Mouse (Mus musculus): ENCODE measurements around the gene Mlph.

Gene Mlph

DNA sequence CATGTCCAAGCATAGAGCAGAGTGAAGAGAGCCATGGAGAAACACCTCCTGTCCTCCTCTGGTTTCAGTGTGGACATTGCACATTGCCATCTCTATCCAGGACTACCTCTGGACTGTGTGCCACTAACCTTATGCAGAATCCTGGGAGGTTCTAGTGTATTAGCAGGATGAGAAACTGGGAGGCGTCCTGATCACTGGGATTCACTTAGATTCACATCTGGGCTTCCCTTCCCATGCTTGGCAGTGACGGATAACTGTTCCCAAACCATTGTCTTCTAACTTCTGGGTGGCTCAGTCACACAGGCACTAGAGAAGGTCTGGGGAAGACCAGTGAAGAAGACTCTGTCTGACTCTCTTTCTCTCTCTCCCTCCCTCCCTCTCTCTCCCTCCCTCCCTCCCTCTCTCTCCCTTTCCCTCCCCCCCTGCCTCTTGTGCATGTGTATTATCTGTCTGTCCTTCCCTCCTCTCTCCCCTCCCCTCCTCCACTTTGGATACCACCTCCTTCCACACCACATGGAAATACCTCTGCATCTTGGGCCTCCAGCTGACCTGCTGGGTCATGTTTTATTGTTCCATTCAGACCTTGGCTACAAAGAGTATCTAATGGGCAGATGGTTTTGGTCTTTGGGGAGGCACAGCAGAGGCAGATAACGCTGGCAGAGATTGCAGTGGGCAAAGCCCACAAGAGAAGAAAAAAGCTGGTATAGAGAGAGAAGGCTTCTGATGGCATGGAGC, 11.5 kb upstream of the Mlph start:
- POLR2A ChIA-PET: interaction anchor here in 1 of 4 experiments (1.2 kb wide), 1 partner anchor 11 kb away, joined by 3 read pairs; the partner anchor contains the start of gene Mlph
- CTCF ChIA-PET: interaction anchor here in 1 of 4 experiments (0.6 to 0.9 kb wide), 2 partner anchors 25 to 370 kb away, joined by 3 to 4 read pairs; no protein-coding TSS in a partner anchor

DNA sequence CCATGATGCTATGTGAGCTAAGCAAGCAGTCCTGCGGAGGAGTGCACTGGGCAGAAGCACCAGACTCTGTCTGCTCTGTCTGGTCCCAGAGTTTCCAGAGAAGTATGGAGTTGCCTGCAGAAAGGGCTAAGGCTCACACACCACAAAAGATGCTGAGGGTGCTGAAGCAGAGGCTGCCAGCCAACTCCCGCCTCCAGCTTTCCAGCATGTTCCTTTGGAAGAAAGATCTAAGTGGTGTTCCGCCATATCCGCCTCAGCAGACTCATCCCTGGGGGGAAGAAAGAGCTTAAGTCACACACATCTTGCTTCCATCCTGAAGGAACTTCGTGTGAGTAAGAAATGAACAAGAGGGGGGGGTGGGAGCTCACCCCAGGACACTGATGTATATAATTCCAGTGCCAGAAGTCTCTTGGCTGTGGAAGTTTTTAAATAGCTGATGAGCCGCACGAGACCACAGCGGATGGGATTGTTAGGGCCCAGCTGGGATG, 10.9 kb upstream of the Mlph start:
- ChIA-PET POLR2A (interaction anchor here in 2 of 4 experiments (0.5 to 1.4 kb wide), 3 partner anchors 10 to 59 kb away, joined by 3 to 4 read pairs (median 4); partner anchors contain the start of gene Mlph (in 2 of the 2)), CTCF (interaction anchor here in 2 of 4 experiments (0.6 to 0.9 kb wide), 3 partner anchors 24 to 369 kb away, joined by 3 to 5 read pairs (median 4); no protein-coding TSS in a partner anchor)

DNA sequence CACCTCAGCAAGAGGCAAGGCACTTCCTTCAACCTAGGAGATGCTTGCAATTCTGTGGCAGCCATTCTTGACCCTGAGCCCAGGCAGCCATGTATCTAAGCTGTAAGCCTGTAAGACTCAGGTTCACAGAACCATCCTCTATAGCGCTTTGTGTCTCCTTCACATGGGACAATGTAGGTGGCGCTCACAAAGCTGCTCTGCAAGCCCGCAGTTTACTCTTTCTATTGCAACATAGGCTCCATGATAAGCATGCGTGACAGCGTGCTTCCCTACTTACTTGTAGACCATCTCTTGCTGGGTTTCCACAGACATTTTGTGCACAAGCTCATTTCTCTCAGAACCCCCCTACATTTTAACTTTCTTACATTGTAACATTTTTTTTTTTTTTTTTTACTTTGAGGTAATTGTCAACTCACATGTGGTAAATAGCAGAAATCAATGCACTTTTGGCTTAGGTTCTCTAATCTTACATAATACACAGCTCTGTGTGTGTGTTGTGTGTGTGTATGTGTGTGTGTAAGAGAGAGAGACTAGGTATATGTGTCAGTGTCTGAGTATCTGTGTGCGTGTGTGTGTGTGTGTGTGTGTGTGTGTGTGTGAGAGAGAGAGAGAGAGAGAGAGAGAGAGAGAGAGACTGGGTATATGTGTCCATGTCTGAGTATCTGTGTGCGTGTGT, 10.0 kb upstream of the Mlph start:
- ChIA-PET POLR2A (interaction anchor here in 2 of 4 experiments (0.7 to 1.4 kb wide), 3 partner anchors 10 to 232 kb away, joined by 3 to 4 read pairs (median 4); partner anchors contain the start of gene Mlph (in 2 of the 2)), CTCF (interaction anchor here in 2 of 4 experiments (0.7 kb wide), 2 partner anchors 32 to 57 kb away, joined by 5 to 7 read pairs; no protein-coding TSS in a partner anchor)

DNA sequence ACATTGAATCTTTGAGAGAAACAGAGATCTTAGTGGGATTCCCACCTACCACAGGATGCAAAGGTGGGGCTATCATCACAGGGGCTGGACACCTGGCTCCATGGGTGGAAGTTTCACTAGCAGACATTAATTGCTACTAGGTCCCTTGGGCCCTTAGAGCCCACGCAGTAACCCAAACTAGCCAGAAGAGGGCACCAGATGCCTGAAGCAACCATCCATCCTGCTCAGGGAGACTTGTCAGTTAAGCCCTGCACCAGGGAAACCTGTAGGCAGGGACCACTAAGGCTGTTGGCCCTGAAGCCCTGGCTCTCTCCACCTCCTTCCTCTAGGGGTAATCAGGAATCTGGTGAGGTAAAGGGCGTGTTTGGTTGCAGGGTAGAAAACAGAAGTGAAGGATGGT, 8.5 kb upstream of the Mlph start:
- POLR2A ChIA-PET: interaction anchor here in 1 of 4 experiments (1.0 kb wide), 1 partner anchor 258 kb away, joined by 3 read pairs; no protein-coding TSS in a partner anchor
- CTCF ChIA-PET: interaction anchor here in 3 of 4 experiments (0.6 to 1.2 kb wide), 4 partner anchors 22 to 1236 kb away, joined by 3 read pairs; no protein-coding TSS in a partner anchor

DNA sequence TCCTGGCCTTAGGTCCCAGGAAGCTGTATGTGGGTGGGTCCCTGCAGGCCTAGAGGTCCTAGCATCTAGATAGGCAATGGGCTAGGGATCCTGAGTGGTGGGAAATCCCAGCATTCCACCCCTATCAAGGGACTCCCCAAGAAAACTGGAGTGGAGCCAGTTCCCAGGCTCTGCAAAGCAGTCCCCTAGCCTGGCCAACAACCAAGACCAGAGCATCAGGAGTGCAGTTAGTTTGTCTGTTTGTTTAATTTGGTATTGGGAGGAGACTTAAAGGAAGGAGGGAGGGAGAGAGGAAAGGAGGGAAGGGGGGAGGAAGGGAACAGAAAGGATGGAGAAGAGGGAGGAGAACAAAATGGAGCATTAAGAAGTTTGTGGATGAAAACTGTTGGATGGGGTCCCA, 5.7 kb upstream of the Mlph start:
- ChIA-PET POLR2A (interaction anchor here in 1 of 4 experiments (1.4 kb wide), 1 partner anchor 23 kb away, joined by 5 read pairs; no protein-coding TSS in a partner anchor), CTCF (interaction anchor here in 2 of 4 experiments (0.8 to 1.1 kb wide), 2 partner anchors 19 kb away, joined by 3 read pairs; no protein-coding TSS in a partner anchor)

DNA sequence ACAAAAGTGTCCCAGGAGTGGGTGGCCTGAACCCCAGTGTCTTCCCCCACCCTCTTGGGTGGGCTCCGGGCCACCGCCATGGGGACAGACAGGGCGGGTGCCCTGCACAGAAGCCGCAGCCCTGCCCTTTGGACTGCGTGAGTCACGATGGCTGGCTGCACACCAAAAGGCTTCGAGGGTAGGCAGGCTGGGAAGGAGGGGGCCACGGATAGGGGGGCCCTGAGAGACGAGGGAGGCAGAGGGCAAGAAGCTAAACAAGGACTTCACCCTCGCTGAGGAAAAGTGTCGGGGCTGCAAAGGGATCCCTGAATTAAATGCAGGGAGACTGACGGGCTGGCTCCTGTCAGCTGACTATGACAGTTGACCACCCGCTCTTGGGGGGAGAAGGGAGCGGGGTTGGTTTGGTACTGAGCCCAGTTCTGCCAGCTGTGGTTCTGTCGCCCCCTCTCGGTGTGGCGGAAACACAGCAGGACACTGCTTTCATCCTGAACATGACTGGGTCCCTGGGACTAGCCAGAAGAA, 5.2 kb upstream of the Mlph start:
- ChIA-PET CTCF (interaction anchor here in 1 of 4 experiments (0.8 kb wide), 1 partner anchor 18 kb away, joined by 3 read pairs; no protein-coding TSS in a partner anchor), POLR2A (interaction anchor here in 1 of 4 experiments (1.4 kb wide), 1 partner anchor 24 kb away, joined by 5 read pairs; no protein-coding TSS in a partner anchor)

DNA sequence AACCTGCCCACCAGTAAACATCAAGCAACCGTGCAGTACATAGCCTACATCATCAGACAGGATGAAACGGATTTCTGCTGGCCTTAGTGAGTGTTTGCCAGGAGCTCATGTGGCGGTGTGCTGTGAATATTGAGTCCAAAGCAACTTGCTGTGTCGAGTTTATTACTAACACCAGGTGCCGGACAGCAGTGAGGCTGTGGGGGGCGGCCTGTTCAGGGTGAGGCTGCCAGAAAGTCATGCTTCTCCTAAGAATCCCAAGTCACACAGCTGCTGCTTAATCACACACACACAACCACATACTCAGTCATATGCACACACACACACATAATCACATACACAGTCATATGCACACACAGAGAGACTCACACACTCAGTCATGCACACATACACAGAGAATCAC, 1.7 kb upstream of the Mlph start:
- ChIA-PET CTCF (no interaction called here), POLR2A (no interaction called here)

DNA sequence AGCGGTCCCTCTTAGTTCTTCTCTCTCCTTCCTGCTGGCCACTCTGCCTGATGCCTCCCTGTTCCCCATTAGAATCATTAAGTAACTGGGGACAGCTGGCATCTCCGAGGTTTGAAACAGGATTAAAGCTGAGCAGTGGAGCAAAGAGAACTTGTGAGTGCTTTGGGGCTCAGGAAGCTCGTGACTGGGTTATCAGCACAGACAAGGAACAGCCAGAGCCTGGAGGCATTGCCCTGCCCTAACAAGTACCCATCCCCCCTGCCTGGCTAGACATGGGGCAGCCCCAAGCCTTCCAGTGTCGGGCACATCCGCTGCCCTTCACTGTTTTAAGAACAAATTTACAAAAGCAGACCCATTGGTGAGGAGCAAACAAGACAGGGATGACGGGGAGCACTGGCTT, 2.6 kb downstream of the Mlph start:
- ChIA-PET CTCF (interaction anchor here in 2 of 4 experiments (0.8 to 1.2 kb wide), 3 partner anchors 10 to 56 kb away, joined by 3 read pairs; no protein-coding TSS in a partner anchor), POLR2A (no interaction called here)

DNA sequence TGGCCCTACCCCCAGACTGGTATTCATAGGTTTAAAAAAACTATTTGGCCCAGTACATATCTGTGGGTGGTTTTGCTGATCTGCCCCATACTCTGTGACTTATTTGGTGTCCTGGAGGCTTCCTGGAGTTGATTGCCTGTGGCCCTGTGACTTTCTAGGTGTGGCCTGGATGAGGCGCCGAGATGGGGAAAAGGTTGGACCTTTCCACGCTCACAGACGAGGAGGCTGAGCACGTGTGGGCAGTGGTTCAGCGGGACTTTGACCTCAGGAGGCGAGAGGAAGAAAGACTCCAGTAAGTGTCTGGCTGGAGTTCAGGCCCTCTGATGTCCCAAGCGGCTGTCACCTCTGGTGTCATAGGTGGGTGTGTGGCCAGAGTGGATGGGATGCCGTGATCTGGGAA, 6.8 kb downstream of the Mlph start:
- CTCF ChIA-PET: no interaction called here
- POLR2A ChIA-PET: no interaction called here

DNA sequence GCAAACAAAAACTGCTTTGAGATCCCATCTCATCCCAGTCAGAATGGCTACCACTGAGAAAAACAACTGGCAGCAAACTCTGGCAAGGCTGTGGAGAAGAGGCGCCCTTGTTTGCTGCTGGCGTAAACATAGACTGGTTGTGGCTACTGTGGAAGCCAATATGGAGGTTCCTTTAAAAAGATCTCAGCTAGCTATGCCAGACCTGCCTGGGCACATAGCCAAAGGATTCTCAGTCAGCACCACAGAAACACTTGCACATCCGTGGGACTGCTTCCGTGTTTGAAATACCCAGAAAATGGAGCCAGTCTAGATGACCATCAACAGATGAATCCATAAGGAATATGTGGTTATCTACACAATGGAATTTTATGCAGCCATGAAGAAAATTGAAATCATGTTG, 11.1 kb downstream of the Mlph start:
- CTCF ChIA-PET: no interaction called here
- POLR2A ChIA-PET: no interaction called here

DNA sequence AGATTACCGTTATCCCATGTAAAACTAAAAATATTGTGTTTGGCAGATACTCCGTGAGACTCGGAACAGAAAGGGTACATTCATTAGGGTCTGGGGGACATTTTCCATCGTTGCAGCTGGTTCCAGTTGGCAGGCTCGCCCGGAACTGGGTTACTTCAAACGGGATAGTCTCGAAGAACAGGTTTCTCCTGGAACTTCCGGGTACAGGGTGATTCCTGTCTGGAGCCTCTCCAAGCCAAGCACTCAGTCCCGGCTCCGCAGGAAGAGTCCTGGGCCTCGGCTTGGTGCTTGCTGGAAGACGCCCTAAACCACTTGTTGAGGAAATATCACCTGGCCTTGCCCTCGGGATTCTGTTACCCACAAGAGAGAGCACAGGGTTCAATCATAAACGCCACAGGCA, 12.4 kb downstream of the Mlph start:
- ChIA-PET POLR2A (interaction anchor here in 1 of 4 experiments (1.3 to 1.7 kb wide), 3 partner anchors 12 to 42 kb away, joined by 3 to 5 read pairs (median 4); partner anchors contain the start of genes Mlph and Rab17), CTCF (interaction anchor here in 3 of 4 experiments (0.7 to 2.8 kb wide), 10 partner anchors 10 to 438 kb away, joined by 3 to 20 read pairs (median 5); partner anchors contain the start of gene Erfe (in 1 of the 3))

DNA sequence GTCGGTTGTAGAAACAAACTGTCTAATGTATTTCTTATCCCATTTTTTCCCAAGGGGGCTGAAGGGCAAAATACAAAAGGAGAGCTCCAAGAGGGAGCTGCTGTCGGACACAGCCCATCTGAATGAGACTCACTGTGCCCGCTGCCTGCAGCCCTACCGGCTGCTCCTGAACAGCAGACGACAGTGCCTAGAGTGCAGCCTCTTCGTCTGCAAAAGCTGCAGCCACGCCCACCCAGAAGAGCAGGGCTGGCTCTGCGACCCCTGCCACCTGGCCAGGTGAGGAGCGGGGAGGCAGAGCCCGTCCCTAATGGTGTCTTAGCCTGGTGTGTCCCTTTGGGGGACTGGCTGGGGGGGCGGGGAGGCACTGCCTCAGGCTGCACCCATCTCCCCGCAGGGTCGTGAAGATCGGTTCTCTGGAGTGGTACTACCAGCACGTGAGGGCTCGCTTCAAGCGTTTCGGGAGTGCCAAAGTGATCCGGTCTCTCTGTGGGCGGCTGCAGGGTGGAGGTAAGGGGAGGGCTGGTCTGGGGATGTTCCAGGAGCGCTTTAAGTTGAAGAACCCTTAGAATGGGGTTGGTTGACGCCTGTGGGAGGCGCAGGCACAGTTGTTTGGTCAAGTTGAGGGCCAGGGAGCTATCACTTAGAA, 13.2 kb downstream of the Mlph start:
- ChIA-PET POLR2A (interaction anchor here in 1 of 4 experiments (1.3 to 1.7 kb wide), 3 partner anchors 13 to 41 kb away, joined by 3 to 5 read pairs (median 4); partner anchors contain the start of genes Mlph and Rab17), CTCF (interaction anchor here (0.6 to 2.8 kb wide), 45 partner anchors 10 to 941 kb away, joined by 3 to 20 read pairs (median 3); partner anchors contain the start of genes Mlph (in 2 of the 4), Erfe (in 1 of the 4), Rbm44 (in 1 of the 4) and Scly (in 1 of the 4))

DNA sequence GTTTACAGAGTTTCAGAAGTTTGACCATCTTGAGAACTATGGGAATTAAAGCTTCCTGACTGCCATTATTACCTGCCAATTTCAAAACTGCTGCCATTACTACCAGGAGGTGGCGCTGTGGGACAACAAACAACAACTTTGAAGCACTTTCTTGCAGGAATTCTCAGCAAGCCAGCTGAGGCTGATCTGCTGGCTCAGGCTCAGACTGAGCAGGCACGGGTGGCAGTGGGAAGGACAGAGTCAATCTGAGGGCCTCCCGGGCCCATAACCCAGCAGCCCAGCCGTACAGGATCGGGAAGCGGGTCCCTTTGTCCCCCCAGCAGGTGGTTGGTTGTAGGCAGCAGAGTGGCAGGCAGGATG, 13.7 kb downstream of the Mlph start:
- CTCF ChIA-PET: interaction anchor here (0.5 to 2.8 kb wide), 45 partner anchors 11 to 942 kb away, joined by 3 to 20 read pairs (median 3); partner anchors contain the start of genes Mlph (in 2 of the 4), Erfe (in 1 of the 4), Rab17 (in 1 of the 4) and Rbm44 (in 1 of the 4)
- POLR2A ChIA-PET: interaction anchor here in 2 of 4 experiments (0.5 to 1.7 kb wide), 5 partner anchors 14 to 220 kb away, joined by 3 to 5 read pairs (median 3); partner anchors contain the start of genes Mlph (in 1 of the 2) and Rab17 (in 1 of the 2)

DNA sequence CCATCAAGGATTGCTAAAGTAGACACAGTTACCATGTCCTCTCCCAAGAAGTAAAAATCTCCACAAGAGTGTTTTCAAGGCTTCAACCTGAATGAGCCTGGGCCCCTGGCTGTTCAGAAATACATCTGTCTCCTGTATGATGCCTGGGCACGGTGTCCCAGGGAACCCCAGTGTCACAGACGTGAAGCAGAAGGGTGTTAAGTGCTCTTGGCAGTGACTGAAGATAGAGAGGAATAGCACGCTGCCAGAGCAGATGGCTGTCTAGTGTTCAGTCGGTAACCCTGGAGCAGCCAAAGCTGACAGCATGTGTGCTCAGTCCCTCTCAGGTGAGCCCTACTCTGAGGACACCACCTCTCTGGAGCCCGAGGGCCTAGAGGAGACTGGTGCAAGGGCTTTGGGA, 18.1 kb downstream of the Mlph start:
- POLR2A ChIA-PET: no interaction called here

DNA sequence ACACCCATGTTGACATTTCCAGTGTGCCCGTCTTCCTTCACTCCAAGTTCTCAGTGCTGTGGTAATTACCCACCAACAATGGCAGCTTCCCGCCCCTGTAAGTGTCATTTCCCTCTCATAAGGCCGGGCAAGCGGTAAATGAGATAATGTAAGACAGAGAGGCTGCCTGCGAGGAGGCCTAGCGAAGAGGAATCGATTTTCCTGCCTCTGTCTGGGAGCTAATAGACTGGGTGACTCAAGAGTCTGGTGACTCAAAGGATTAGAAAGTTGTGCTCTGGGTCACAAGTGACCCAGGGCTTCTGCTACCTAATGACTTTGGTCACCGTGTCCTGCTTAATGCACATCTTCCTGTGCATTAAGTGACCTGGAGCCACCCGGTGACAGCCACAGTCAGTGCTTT, 22.1 kb downstream of the Mlph start:
- CTCF ChIA-PET: interaction anchor here in 1 of 4 experiments (0.6 kb wide), 1 partner anchor 572 kb away, joined by 4 read pairs; no protein-coding TSS in a partner anchor
- POLR2A ChIA-PET: interaction anchor here in 1 of 4 experiments (0.6 kb wide), 1 partner anchor 99 kb away, joined by 4 read pairs; no protein-coding TSS in a partner anchor

More for the DNA sequence above, 18.1 kb downstream of the Mlph start:
- CTCF ChIA-PET: no interaction called here

DNA sequence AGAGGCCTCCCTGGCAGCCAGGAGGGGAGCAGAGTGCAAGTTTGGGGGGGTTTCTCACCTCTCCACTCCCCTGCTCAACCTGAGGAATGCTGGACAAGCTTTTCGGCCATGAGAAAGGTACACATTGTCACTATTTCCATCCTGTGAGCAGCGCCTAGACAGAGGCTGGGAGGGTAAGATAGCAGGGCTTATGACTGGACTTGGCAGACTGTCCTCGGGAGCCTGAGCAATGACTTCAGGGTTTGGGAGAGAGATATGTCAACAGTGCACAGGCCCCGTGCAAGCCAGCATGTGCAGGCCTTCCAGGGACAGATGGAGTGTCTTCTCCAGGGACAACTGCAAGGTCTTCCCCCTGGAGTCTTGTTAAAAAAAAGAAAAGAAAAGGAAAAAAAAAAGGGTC, 25.1 kb downstream of the Mlph start:
- ChIA-PET CTCF (interaction anchor here in 1 of 4 experiments (0.5 kb wide), 1 partner anchor 16 kb away, joined by 20 read pairs; no protein-coding TSS in a partner anchor), POLR2A (no interaction called here)

DNA sequence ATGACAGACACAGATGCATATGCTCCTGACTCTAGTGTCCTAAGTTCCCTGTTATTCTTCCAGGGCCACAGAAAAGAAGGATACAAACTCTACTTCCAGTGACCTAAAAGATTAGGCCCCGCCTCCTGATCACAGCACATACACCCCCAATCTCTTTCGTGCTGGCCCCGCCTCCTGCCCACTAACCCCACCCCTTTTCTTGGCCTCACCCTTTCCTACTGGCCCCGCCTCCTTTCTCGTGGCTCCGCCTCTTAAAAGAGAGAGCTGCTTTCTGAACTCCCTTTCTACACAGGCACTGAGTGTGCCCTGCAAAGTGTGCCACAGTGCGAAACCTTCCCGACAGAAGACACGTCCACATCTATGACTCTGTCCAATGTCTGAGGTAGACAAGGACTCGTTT, 30.3 kb downstream of the Mlph start:
- ChIA-PET CTCF (interaction anchor here in 2 of 4 experiments (0.6 to 1.9 kb wide), 2 partner anchors 17 to 100 kb away, joined by 3 to 7 read pairs; no protein-coding TSS in a partner anchor), POLR2A (interaction anchor here in 3 of 4 experiments (0.6 to 1.0 kb wide), 3 partner anchors 15 to 108 kb away, joined by 3 to 4 read pairs (median 4); no protein-coding TSS in a partner anchor)
